Mouse (Mus musculus) ES-Bruce4 (cell line): ENCODE results near the gene Thumpd1.

Source experiments
- CTCF ChIP-seq: IDR thresholded peaks from one replicate; pipeline ENCODE4 v1.8.1; 2011; ENCODE audit warnings: low read depth, low read length
- EP300 ChIP-seq: IDR thresholded peaks from 2 replicates; pipeline ENCODE4 v1.6.1; 2011; ENCODE audit warnings: low read depth, low read length; ENCODE audit not compliant: insufficient read depth
- POLR2A ChIP-seq: IDR thresholded peaks from one replicate; pipeline ENCODE4 v1.8.1; 2011; ENCODE audit warnings: low read length; ENCODE audit not compliant: insufficient read depth

DNA sequence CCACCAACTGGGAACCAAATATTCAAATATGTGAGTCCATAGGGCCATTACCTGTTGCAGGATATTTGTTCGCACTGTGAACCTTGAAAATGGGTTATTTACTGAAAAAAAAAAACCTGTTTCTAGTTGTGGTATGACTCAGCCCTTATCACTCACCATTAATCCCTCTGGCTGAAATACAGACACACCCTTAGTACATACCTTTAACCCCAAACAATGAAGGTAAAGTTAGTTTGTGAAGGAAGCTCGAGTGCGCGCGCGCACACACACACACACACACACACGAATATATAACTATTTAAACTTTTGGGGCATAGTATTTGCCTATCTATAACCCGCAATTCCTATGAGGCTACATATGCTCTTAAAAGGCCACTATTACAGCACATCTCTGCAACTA lies 49.3 kb upstream of the Thumpd1 start:
- no peak for TF ChIP-seq CTCF
- TF ChIP-seq EP300: no peak
- TF ChIP-seq POLR2A: no peak
